Mouse (Mus musculus): ENCODE results near the gene 2010111I01Rik.

GRCm38 (mm10) chr13:63188811-63189210 lies 224.1 kb downstream of the 2010111I01Rik start:
- TF ChIP-seq CTCF (IDR thresholded peaks at IDR 0.05; ENCODE audit: extremely low read depth, insufficient read depth, low read length) (no peak), POLR2A (IDR thresholded peaks at IDR 0.05; ENCODE audit: extremely low read depth, insufficient read depth, low read length) (no peak)
